Mouse (Mus musculus): ENCODE measurements around the gene Tead4. TPM values are rescaled to one million over a fixed set of nuclear protein-coding genes. Genes with fewer than 3 reads are reported as not detected.
"Not testable (repeated sequence)": the region's sequence is repeated elsewhere in the genome, so short reads cannot be mapped to it uniquely, and the experiment has no call there.

Tead4 gene
- polyA plus RNA-seq, 1 experiment from 2014 or later = 1.5 TPM

- H3K36me3 ChIP-seq = no peaks in the 10 kb centered on the region
Measured at GRCm38 (mm10) chr6:128308311-128308710, 7.7 kb upstream of the Tead4 start.

GRCm38 (mm10) chr6:128304801-128305200 is 4.2 kb upstream of the Tead4 start:
- H3K4me1 ChIP-seq = peaks cover 7% of the 10 kb centered on the region
- no peak overlapping the region for H3K9ac ChIP-seq (replicated peaks)
- WGBS = 83% methylated on average over 4 of the region's 4 CpGs
- no peak overlapping the region for H3K4me3 ChIP-seq
- H3K4me2 ChIP-seq (replicated peaks) = no peak overlapping the region
- peaks cover 28% of the 10 kb centered on the region for H3K27me3 ChIP-seq
- 0 out of 2 replicates have a peak, but pooled peaks cover 7% of the 10 kb centered on the region for H3K9me3 ChIP-seq
- no peaks in the 10 kb centered on the region for H3K36me3 ChIP-seq
- H3K27ac ChIP-seq (replicated peaks) = no peak overlapping the region
- no peak for ATAC-seq (ENCODE audit: low FRiP score, low read depth)

More at GRCm38 (mm10) chr6:128308311-128308710, 7.7 kb upstream of the Tead4 start:
- Histone ChIP-seq H3K27me3 (no peaks in the 10 kb centered on the region; the same call in 1 of the 2 replicates), H3K4me2 (replicated peaks) (no peak overlapping the region), H3K4me1 (no peaks in the 10 kb centered on the region), H3K9me3 (no peaks in the 10 kb centered on the region), H3K27ac (replicated peaks) (no peak overlapping the region), H3K4me3 (no peak overlapping the region), H3K9ac (replicated peaks) (no peak overlapping the region)
- ATAC-seq (ENCODE audit: low FRiP score, low read depth) = peak; percentile 23; the same call in 1 of the 2 replicates
- 31% methylated on average over 4 of the region's 4 CpGs for WGBS

GRCm38 (mm10) chr6:128302640-128303039 is 2.0 kb upstream of the Tead4 start:
- H3K4me2 ChIP-seq (replicated peaks); H3K36me3 ChIP-seq; H3K9me3 ChIP-seq; ATAC-seq (ENCODE audit: low FRiP score, low read depth); H3K9ac ChIP-seq (replicated peaks); H3K4me3 ChIP-seq; H3K27ac ChIP-seq (replicated peaks): not testable (repeated sequence)
- 82% methylated on average over 3 of the region's 3 CpGs for WGBS
- Histone ChIP-seq H3K27me3 (peaks cover 50% of the 10 kb centered on the region), H3K4me1 (peaks cover 11% of the 10 kb centered on the region)

- Histone ChIP-seq H3K4me1 (peaks cover 11% of the 10 kb centered on the region), H3K27me3 (peaks cover 56% of the 10 kb centered on the region), H3K9me3 (0 out of 2 replicates have a peak, but pooled peaks cover 7% of the 10 kb centered on the region), H3K4me2 (replicated peaks) (no peak overlapping the region), H3K9ac (replicated peaks) (no peak overlapping the region), H3K4me3 (no peak overlapping the region), H3K27ac (replicated peaks) (no peak overlapping the region), H3K36me3 (no peaks in the 10 kb centered on the region)
- WGBS = 88% methylated on average over 3 of the region's 3 CpGs
- no peak for ATAC-seq (ENCODE audit: low FRiP score, low read depth)
Measured at GRCm38 (mm10) chr6:128301891-128302290, 1.3 kb upstream of the Tead4 start.

- no peak overlapping the region for H3K4me2 ChIP-seq (replicated peaks)
- no peaks in the 10 kb centered on the region for H3K36me3 ChIP-seq
- 46% methylated on average over 11 of the region's 11 CpGs for WGBS
- H3K9ac ChIP-seq (replicated peaks) = no peak overlapping the region
- H3K4me3 ChIP-seq = no peak overlapping the region
- peaks cover 13% of the 10 kb centered on the region for H3K4me1 ChIP-seq
- ATAC-seq (ENCODE audit: low FRiP score, low read depth) = no peak
- H3K27me3 ChIP-seq = peaks cover 60% of the 10 kb centered on the region
- H3K27ac ChIP-seq (replicated peaks) = no peak overlapping the region
- 0 out of 2 replicates have a peak, but pooled peaks cover 7% of the 10 kb centered on the region for H3K9me3 ChIP-seq
Measured at GRCm38 (mm10) chr6:128301458-128301857, 835 bp upstream of the Tead4 start.

GRCm38 (mm10) chr6:128299292-128300133 is 1.1 kb downstream of the Tead4 start:
- under 1% methylated on average over 25 of the region's 25 CpGs for WGBS
- Histone ChIP-seq H3K4me1 (peaks cover 14% of the 10 kb centered on the region), H3K9me3 (0 out of 2 replicates have a peak, but pooled peaks cover 7% of the 10 kb centered on the region), H3K4me3 (peak overlapping the region; percentile 65), H3K36me3 (no peaks in the 10 kb centered on the region), H3K27me3 (peaks cover 64% of the 10 kb centered on the region), H3K4me2 (replicated peaks) (peak overlapping the region; percentile 100), H3K27ac (replicated peaks) (no peak overlapping the region), H3K9ac (replicated peaks) (peak overlapping the region; percentile 40)
- ATAC-seq (ENCODE audit: low FRiP score, low read depth) = no peak; the same call in 1 of the 2 replicates

- no peak for ATAC-seq (ENCODE audit: low FRiP score, low read depth)
- WGBS = 38% methylated on average over 7 of the region's 7 CpGs
- H3K4me1 ChIP-seq = peaks cover 14% of the 10 kb centered on the region
- H3K36me3 ChIP-seq = no peaks in the 10 kb centered on the region
- H3K4me2 ChIP-seq (replicated peaks) = no peak overlapping the region
- no peak overlapping the region for H3K27ac ChIP-seq (replicated peaks)
- H3K9ac ChIP-seq (replicated peaks) = no peak overlapping the region
- H3K4me3 ChIP-seq = no peak overlapping the region
- 0 out of 2 replicates have a peak, but pooled peaks cover 7% of the 10 kb centered on the region for H3K9me3 ChIP-seq
- H3K27me3 ChIP-seq = peaks cover 64% of the 10 kb centered on the region
Measured at GRCm38 (mm10) chr6:128298246-128298645, 2.4 kb downstream of the Tead4 start.

GRCm38 (mm10) chr6:128296750-128297393 is 3.8 kb downstream of the Tead4 start:
- Histone ChIP-seq H3K4me3 (no peak overlapping the region), H3K27me3 (peaks cover 57% of the 10 kb centered on the region), H3K36me3 (no peaks in the 10 kb centered on the region), H3K9me3 (no peaks in the 10 kb centered on the region), H3K4me1 (peaks cover 14% of the 10 kb centered on the region), H3K4me2 (replicated peaks) (no peak overlapping the region), H3K27ac (replicated peaks) (no peak overlapping the region), H3K9ac (replicated peaks) (no peak overlapping the region)
- ATAC-seq (ENCODE audit: low FRiP score, low read depth) = no peak
- 46% methylated on average over 11 of the region's 11 CpGs for WGBS

- H3K27ac ChIP-seq (replicated peaks) = no peak overlapping the region
- no peaks in the 10 kb centered on the region for H3K9me3 ChIP-seq
- H3K27me3 ChIP-seq = peaks cover 49% of the 10 kb centered on the region
- 41% methylated on average over 4 of the region's 6 CpGs for WGBS
- no peaks in the 10 kb centered on the region for H3K36me3 ChIP-seq
- H3K4me3 ChIP-seq = no peak overlapping the region
- H3K4me1 ChIP-seq = peaks cover 14% of the 10 kb centered on the region
- no peak overlapping the region for H3K9ac ChIP-seq (replicated peaks)
- no peak overlapping the region for H3K4me2 ChIP-seq (replicated peaks)
- no peak for ATAC-seq (ENCODE audit: low FRiP score, low read depth)
Measured at GRCm38 (mm10) chr6:128295876-128296749, 4.5 kb downstream of the Tead4 start.

- no peak for ATAC-seq (ENCODE audit: low FRiP score, low read depth)
- Histone ChIP-seq H3K4me1 (no peaks in the 10 kb centered on the region), H3K4me2 (replicated peaks) (no peak overlapping the region), H3K4me3 (no peak overlapping the region), H3K27ac (replicated peaks) (no peak overlapping the region), H3K9ac (replicated peaks) (no peak overlapping the region), H3K27me3 (0 out of 2 replicates have a peak, but pooled peaks cover 6% of the 10 kb centered on the region), H3K36me3 (no peaks in the 10 kb centered on the region), H3K9me3 (no peaks in the 10 kb centered on the region)
- 89% methylated on average over 5 of the region's 5 CpGs for WGBS
Measured at GRCm38 (mm10) chr6:128291284-128291683, 9.3 kb downstream of the Tead4 start.

GRCm38 (mm10) chr6:128288681-128289080 is 11.9 kb downstream of the Tead4 start:
- Histone ChIP-seq H3K36me3 (no peaks in the 10 kb centered on the region), H3K27ac (replicated peaks) (no peak overlapping the region), H3K4me2 (replicated peaks) (no peak overlapping the region), H3K4me1 (peaks cover 8% of the 10 kb centered on the region), H3K9me3 (no peaks in the 10 kb centered on the region), H3K4me3 (no peak overlapping the region), H3K9ac (replicated peaks) (no peak overlapping the region), H3K27me3 (peaks cover 13% of the 10 kb centered on the region)
- 79% methylated on average over 6 of the region's 6 CpGs for WGBS
- ATAC-seq (ENCODE audit: low FRiP score, low read depth) = no peak
